Mouse (Mus musculus) kidney, postnatal 0 days (tissue): ENCODE results near the gene Muc15. TPM values are rescaled to one million over a fixed set of nuclear protein-coding genes. Genes with fewer than 3 reads are reported as not detected.

ENCODE experiments used
- ATAC-seq: fragments of 200-750 bp; cut with Nextera tagmentation; replicated peaks from 2 replicates; pipeline ENCODE4 v1.8.0; 2017; ENCODE audit warnings: low read depth, moderate number of reproducible peaks, moderate TSS enrichment, moderate library complexity; ENCODE audit not compliant: low FRiP score
- DNase-seq: peaks from one replicate; pipeline ENCODE4 v3.0.0-alpha.2; 2016; ENCODE audit warnings: low spot score
- H3K27ac ChIP-seq: fragments of 300-500 bp; sonication (generic); 2 replicates; pipeline ENCODE4 v1.5.1; 2014; ENCODE audit warnings: mild to moderate bottlenecking
- H3K27me3 ChIP-seq: fragments of 300-500 bp; sonication (generic); 2 replicates; pipeline ENCODE4 v1.6.1; 2014; ENCODE audit warnings: low read length, mixed read lengths; ENCODE audit not compliant: insufficient read depth
- H3K36me3 ChIP-seq: fragments of 300-500 bp; sonication (generic); 2 replicates; pipeline ENCODE4 v1.6.1; 2014; ENCODE audit warnings: low read length, mixed read lengths; ENCODE audit not compliant: insufficient read depth
- H3K4me1 ChIP-seq: fragments of 300-500 bp; sonication (generic); replicated peaks from 2 replicates; pipeline ENCODE4 v1.6.1; 2014; ENCODE audit warnings: antibody characterized with exemption, low read length, mixed read lengths; ENCODE audit not compliant: insufficient read depth
- H3K4me2 ChIP-seq: fragments of 300-500 bp; sonication (generic); 2 replicates; pipeline ENCODE4 v1.6.1; 2014; ENCODE audit warnings: mild to moderate bottlenecking, low read length, moderate library complexity, mixed read lengths
- H3K4me3 ChIP-seq: fragments of 300-500 bp; sonication (generic); replicated peaks from 2 replicates; pipeline ENCODE4 v1.5.1; 2014; ENCODE audit warnings: low read depth, low read length
- H3K9ac ChIP-seq: fragments of 300-500 bp; sonication (generic); 2 replicates; pipeline ENCODE4 v1.6.1; 2014; ENCODE audit warnings: low read depth, low read length
- H3K9me3 ChIP-seq: fragments of 300-500 bp; sonication (generic); replicated peaks from 2 replicates; pipeline ENCODE4 v1.6.1; 2016; ENCODE audit warnings: low read length, inconsistent platforms, mixed read lengths
- CTCF ChIP-seq: IDR thresholded peaks from 2 replicates; pipeline ENCODE4 v1.5.1; 2016; ENCODE audit warnings: antibody characterized with exemption, low read depth, mild to moderate bottlenecking, moderate library complexity
- WGBS: fragments of 180-500 bp; shearing (Covaris S2); extraction: QIAGEN DNeasy Blood & Tissue Kit; methylation state at CpG from one replicate; pipeline ENCODE4 v1.1.7; 2014; 5-methylcytosine and 5-hydroxymethylcytosine counted together
- polyA plus RNA-seq: library from polyadenylated mRNA; unstranded; fragments of >200 nt; fragmentation: Nextera tagmentation; extraction: Ambion mirVana; gene quantifications from 2 replicates; pipeline ENCODE4 v1.2.1, GENCODE M21; 2015

Gene Muc15
- polyA plus RNA-seq, 1 experiment from 2014 or later, result 0.08 TPM

DNA sequence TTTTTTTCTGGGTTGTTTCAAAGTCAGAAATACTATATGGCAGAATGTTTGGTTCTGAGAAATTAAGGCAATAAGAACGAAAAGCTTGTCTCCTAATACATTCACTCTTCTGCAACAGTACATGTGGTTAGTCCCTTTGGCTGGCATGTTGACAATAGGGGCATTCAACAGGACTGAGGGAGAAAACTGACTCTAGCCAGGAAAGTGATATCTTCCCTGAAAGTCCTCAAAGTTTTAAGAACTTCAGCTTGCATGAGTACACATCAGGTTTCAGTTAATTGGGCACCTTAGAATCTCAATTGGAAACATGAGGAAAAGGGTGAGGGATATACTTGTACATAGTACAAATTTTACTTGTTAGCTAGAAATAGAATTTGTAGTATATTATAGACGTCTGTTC, 16.8 kb downstream of the Muc15 start:
- Histone ChIP-seq H3K9ac (no peak overlapping the region), H3K27ac (no peak overlapping the region), H3K27me3 (no peaks in the 10 kb centered on the region), H3K4me1 (no peaks in the 10 kb centered on the region), H3K36me3 (no peaks in the 10 kb centered on the region), H3K4me2 (no peak overlapping the region), H3K9me3 (no peaks in the 10 kb centered on the region), H3K4me3 (no peak overlapping the region)
- 75% methylated on average over 2 of the region's 2 CpGs for WGBS
- no peak for TF ChIP-seq CTCF
- DNase-seq (no peak), ATAC-seq (no peak)

DNA sequence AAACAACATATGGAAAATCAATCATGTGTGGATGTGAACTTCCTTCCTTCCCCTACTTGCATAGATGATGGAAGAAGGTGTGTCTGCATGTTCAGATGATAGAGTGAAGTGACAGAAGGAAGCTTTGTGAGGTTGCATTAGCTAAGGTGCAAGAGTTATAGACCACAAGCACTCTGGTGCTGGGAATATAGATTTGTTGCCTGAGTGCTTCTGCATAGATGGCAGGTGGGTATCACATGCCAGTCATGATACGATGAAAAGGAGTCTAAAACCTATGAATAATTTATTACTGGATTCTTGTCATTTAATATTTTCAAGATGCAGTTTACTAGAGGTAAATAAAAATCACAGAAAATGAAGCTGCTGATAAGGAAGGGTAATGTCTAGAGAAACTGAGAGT, 18.6 kb downstream of the Muc15 start:
- Histone ChIP-seq H3K9me3 (no peaks in the 10 kb centered on the region), H3K4me2 (no peak overlapping the region), H3K4me1 (no peaks in the 10 kb centered on the region), H3K27ac (no peak overlapping the region), H3K9ac (no peak overlapping the region), H3K4me3 (no peak overlapping the region), H3K36me3 (no peaks in the 10 kb centered on the region), H3K27me3 (no peaks in the 10 kb centered on the region)
- ATAC-seq, result no peak
- no peak for DNase-seq
- 83% methylated on average over 1 of the region's 1 CpGs for WGBS
- no peak for TF ChIP-seq CTCF

DNA sequence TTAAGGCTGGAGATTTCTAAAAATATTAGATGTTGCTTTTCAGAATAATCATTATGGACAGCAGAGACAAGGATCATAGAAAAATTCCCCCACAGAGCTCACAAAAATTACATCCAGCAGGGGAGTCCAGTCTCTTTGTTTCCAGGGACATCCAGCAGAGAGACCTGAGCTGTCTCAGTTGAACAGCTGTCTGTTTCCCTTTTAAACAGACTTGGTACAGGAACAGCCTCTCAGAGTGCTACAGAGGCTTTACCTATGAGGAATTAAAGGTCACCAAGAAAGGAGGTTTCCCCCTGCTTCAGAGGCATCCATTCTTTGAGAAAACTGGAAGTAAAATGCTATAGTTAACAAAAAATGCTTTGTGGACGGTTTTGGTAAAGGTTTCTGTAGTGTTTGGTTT, 19.4 kb downstream of the Muc15 start:
- Histone ChIP-seq H3K9ac (no peak overlapping the region), H3K9me3 (no peaks in the 10 kb centered on the region), H3K27ac (no peak overlapping the region), H3K4me1 (no peaks in the 10 kb centered on the region), H3K4me2 (no peak overlapping the region), H3K36me3 (no peaks in the 10 kb centered on the region), H3K27me3 (no peaks in the 10 kb centered on the region), H3K4me3 (no peak overlapping the region)
- ATAC-seq, result no peak
- 52% methylated on average over 1 of the region's 1 CpGs for WGBS
- no peak for DNase-seq
- TF ChIP-seq CTCF, result no peak

DNA sequence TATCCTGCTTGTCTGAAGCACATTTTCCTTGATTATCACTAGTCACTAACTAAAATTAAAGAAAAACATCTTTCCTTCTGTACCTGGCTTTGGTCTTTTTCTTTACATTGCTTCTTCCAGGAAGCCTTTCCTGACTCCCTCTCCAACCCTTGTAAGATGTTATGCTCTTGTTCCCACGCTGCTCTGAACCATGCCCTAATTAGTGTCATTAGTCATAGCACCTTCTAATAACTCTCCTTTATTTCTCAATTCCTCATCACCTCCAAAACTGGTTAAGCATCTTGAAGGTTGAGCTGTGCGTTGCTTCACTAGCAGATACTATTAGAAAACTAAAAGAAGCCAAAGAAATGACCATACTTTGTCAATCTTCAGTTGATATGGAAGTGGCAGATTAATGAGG, 36.4 kb downstream of the Muc15 start:
- Histone ChIP-seq H3K9me3 (no peaks in the 10 kb centered on the region), H3K4me3 (no peak overlapping the region), H3K27ac (no peak overlapping the region), H3K27me3 (no peaks in the 10 kb centered on the region), H3K4me1 (no peaks in the 10 kb centered on the region), H3K9ac (no peak overlapping the region), H3K4me2 (no peak overlapping the region), H3K36me3 (no peaks in the 10 kb centered on the region)
- no peak for TF ChIP-seq CTCF
- DNase-seq (no peak), ATAC-seq (no peak)
- WGBS, result 77% methylated on average over 2 of the region's 2 CpGs

DNA sequence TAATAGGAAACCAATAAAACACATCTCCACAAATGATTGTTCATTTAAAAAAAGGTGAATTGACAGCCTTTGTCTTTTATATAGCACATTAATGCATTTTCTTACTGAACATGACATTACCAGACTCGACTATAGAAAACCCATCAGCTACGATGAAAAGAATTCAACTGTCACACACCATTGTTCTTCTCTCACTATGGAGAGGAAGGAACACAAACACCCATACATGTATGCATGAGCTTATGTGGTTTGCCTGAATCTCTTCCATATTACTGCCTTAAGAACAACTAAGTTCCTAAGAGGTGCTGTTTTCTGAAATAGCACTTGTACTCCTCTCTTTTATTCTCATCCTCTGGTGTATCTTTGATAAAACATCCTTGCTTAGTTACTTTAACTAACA, 38.3 kb downstream of the Muc15 start:
- no peak overlapping the region for H3K9ac ChIP-seq
- H3K27ac ChIP-seq, result no peak overlapping the region
- no peak overlapping the region for H3K4me3 ChIP-seq
- H3K4me2 ChIP-seq, result no peak overlapping the region
- 85% methylated on average over 2 of the region's 2 CpGs for WGBS
- no peak for DNase-seq
- H3K27me3 ChIP-seq, result no peaks in the 10 kb centered on the region
- no peak for TF ChIP-seq CTCF
- no peaks in the 10 kb centered on the region for H3K4me1 ChIP-seq
- no peaks in the 10 kb centered on the region for H3K9me3 ChIP-seq
- H3K36me3 ChIP-seq, result no peaks in the 10 kb centered on the region
- no peak for ATAC-seq

DNA sequence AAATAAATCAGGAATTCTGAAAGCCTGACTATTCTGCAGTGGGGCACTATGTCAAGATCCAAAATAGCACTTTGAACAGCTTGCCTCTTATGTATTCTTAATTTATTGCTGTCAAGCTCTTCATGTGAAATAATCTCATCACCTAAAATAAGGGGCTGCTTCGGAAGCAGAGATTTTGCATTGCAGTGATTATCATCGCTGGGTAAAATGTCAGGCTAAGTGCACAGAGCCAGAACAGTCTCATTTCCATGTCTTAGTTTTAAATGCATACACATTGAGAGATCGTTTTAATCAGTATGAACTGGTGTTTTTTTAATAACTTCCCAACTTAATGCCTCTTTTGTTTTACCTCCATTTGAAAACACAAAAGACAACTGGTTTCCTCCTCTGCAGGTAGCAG, 66.3 kb downstream of the Muc15 start:
- Histone ChIP-seq H3K4me1 (no peaks in the 10 kb centered on the region), H3K4me2 (no peak overlapping the region), H3K9ac (no peak overlapping the region), H3K27ac (no peak overlapping the region), H3K9me3 (no peaks in the 10 kb centered on the region), H3K4me3 (no peak overlapping the region), H3K36me3 (no peaks in the 10 kb centered on the region), H3K27me3 (no peaks in the 10 kb centered on the region)
- WGBS, result 80% methylated on average over 3 of the region's 3 CpGs
- DNase-seq (no peak), ATAC-seq (no peak)
- no peak for TF ChIP-seq CTCF

Other genes with a start within 250 kb of the Muc15 start
- 8.6 and 9.0 TPM in 2 replicates for gene Slc5a12, start 124.0 kb upstream of the Muc15 start, polyA plus RNA-seq
- 0.50 and 0.57 TPM in 2 replicates for gene Ano3, start 229.6 kb downstream of the Muc15 start, polyA plus RNA-seq